Mouse (Mus musculus): ENCODE measurements at regions not wholly inside any gene's neighbourhood (a gene's known extent, or its start where the extent isn't known, plus 50 kb on each side); places are given as distances from the start of the nearest gene placed in this dataset.

- no peaks in the 10 kb centered on the region for H3K9me3 ChIP-seq (ENCODE audit: control insufficient read depth, low read length)
- no peaks in the 10 kb centered on the region for H3K27me3 ChIP-seq (ENCODE audit: control insufficient read depth, insufficient read depth, low read length)
- WGBS, result 87% methylated on average over 5 of the region's 5 CpGs
- H3K4me2 ChIP-seq (replicated peaks; ENCODE audit: low read depth, low read length), result no peak overlapping the region
- no peak overlapping the region for H3K27ac ChIP-seq (ENCODE audit: low read depth, low read length)
- no peak overlapping the region for H3K9ac ChIP-seq (ENCODE audit: low read depth, low read length)
- no peaks in the 10 kb centered on the region for H3K4me1 ChIP-seq (replicated peaks; ENCODE audit: control insufficient read depth, insufficient read depth, low read length)
- ATAC-seq (ENCODE audit: low FRiP score) (no peak), DNase-seq (ENCODE audit: low spot score) (no peak)
- no peak overlapping the region for H3K4me3 ChIP-seq (ENCODE audit: low read depth, low read length)
- H3K36me3 ChIP-seq (ENCODE audit: control insufficient read depth, insufficient read depth, low read length), result no peaks in the 10 kb centered on the region
These were observed 200.0 kb downstream of the Diras2 start for GRCm38 (mm10) chr13:52331068-52331467.

- ATAC-seq (ENCODE audit: low FRiP score), result no peak
- 92% methylated on average over 3 of the region's 3 CpGs for WGBS
- no peak overlapping the region for H3K4me2 ChIP-seq (replicated peaks; ENCODE audit: low read depth, low read length)
- H3K4me3 ChIP-seq (ENCODE audit: low read depth, low read length), result no peak overlapping the region
- DNase-seq (ENCODE audit: low spot score), result no peak
- peaks cover 5% of the 10 kb centered on the region; the same call in 1 of the 2 replicates for H3K4me1 ChIP-seq (replicated peaks; ENCODE audit: control insufficient read depth, insufficient read depth, low read length)
- H3K36me3 ChIP-seq (ENCODE audit: control insufficient read depth, insufficient read depth, low read length), result no peaks in the 10 kb centered on the region
- no peaks in the 10 kb centered on the region for H3K27me3 ChIP-seq (ENCODE audit: control insufficient read depth, insufficient read depth, low read length)
- H3K9me3 ChIP-seq (ENCODE audit: control insufficient read depth, low read length), result no peaks in the 10 kb centered on the region
- no peak overlapping the region for H3K27ac ChIP-seq (ENCODE audit: low read depth, low read length)
- no peak overlapping the region for H3K9ac ChIP-seq (ENCODE audit: low read depth, low read length)
These were observed 196.1 kb downstream of the Diras2 start for GRCm38 (mm10) chr13:52334962-52335361.

GRCm38 (mm10) chr13:52337936-52338335 is 193.1 kb downstream of the Diras2 start:
- ATAC-seq (ENCODE audit: low FRiP score) (no peak), DNase-seq (ENCODE audit: low spot score) (no peak)
- no peaks in the 10 kb centered on the region for H3K27me3 ChIP-seq (ENCODE audit: control insufficient read depth, insufficient read depth, low read length)
- H3K36me3 ChIP-seq (ENCODE audit: control insufficient read depth, insufficient read depth, low read length), result no peaks in the 10 kb centered on the region
- no peak overlapping the region for H3K9ac ChIP-seq (ENCODE audit: low read depth, low read length)
- 74% methylated on average over 7 of the region's 7 CpGs for WGBS
- H3K4me1 ChIP-seq (replicated peaks; ENCODE audit: control insufficient read depth, insufficient read depth, low read length), result peaks cover 5% of the 10 kb centered on the region; the same call in 1 of the 2 replicates
- no peak overlapping the region for H3K4me2 ChIP-seq (replicated peaks; ENCODE audit: low read depth, low read length)
- H3K4me3 ChIP-seq (ENCODE audit: low read depth, low read length), result no peak overlapping the region
- no peak overlapping the region for H3K27ac ChIP-seq (ENCODE audit: low read depth, low read length)
- H3K9me3 ChIP-seq (ENCODE audit: control insufficient read depth, low read length), result no peaks in the 10 kb centered on the region

GRCm38 (mm10) chr13:52339156-52339555 is 191.9 kb downstream of the Diras2 start:
- H3K9me3 ChIP-seq (ENCODE audit: control insufficient read depth, low read length), result no peaks in the 10 kb centered on the region
- H3K4me2 ChIP-seq (replicated peaks; ENCODE audit: low read depth, low read length), result no peak overlapping the region
- H3K4me3 ChIP-seq (ENCODE audit: low read depth, low read length), result no peak overlapping the region
- no peaks in the 10 kb centered on the region for H3K27me3 ChIP-seq (ENCODE audit: control insufficient read depth, insufficient read depth, low read length)
- H3K36me3 ChIP-seq (ENCODE audit: control insufficient read depth, insufficient read depth, low read length), result no peaks in the 10 kb centered on the region
- WGBS, result 28% methylated on average over 10 of the region's 10 CpGs
- peak; percentile 54 for DNase-seq (ENCODE audit: low spot score)
- no peak overlapping the region for H3K27ac ChIP-seq (ENCODE audit: low read depth, low read length)
- H3K9ac ChIP-seq (ENCODE audit: low read depth, low read length), result no peak overlapping the region
- no peak for ATAC-seq (ENCODE audit: low FRiP score)
- H3K4me1 ChIP-seq (replicated peaks; ENCODE audit: control insufficient read depth, insufficient read depth, low read length), result peaks cover 5% of the 10 kb centered on the region; the same call in 1 of the 2 replicates

GRCm38 (mm10) chr13:52341981-52342380 is 189.1 kb downstream of the Diras2 start:
- H3K4me1 ChIP-seq (replicated peaks; ENCODE audit: control insufficient read depth, insufficient read depth, low read length), result peaks cover 5% of the 10 kb centered on the region; the same call in 1 of the 2 replicates
- no peaks in the 10 kb centered on the region for H3K36me3 ChIP-seq (ENCODE audit: control insufficient read depth, insufficient read depth, low read length)
- H3K9ac ChIP-seq (ENCODE audit: low read depth, low read length), result no peak overlapping the region
- no peak overlapping the region for H3K4me2 ChIP-seq (replicated peaks; ENCODE audit: low read depth, low read length)
- H3K27me3 ChIP-seq (ENCODE audit: control insufficient read depth, insufficient read depth, low read length), result no peaks in the 10 kb centered on the region
- DNase-seq (ENCODE audit: low spot score) (no peak), ATAC-seq (ENCODE audit: low FRiP score) (no peak)
- H3K27ac ChIP-seq (ENCODE audit: low read depth, low read length), result no peak overlapping the region
- H3K9me3 ChIP-seq (ENCODE audit: control insufficient read depth, low read length), result no peaks in the 10 kb centered on the region
- H3K4me3 ChIP-seq (ENCODE audit: low read depth, low read length), result no peak overlapping the region
- 88% methylated on average over 8 of the region's 8 CpGs for WGBS

GRCm38 (mm10) chr13:52344383-52344782 is 186.7 kb downstream of the Diras2 start:
- Histone ChIP-seq H3K27me3 (ENCODE audit: control insufficient read depth, insufficient read depth, low read length) (no peaks in the 10 kb centered on the region), H3K27ac (ENCODE audit: low read depth, low read length) (no peak overlapping the region), H3K36me3 (ENCODE audit: control insufficient read depth, insufficient read depth, low read length) (no peaks in the 10 kb centered on the region), H3K4me3 (ENCODE audit: low read depth, low read length) (no peak overlapping the region), H3K9me3 (ENCODE audit: control insufficient read depth, low read length) (no peaks in the 10 kb centered on the region), H3K4me1 (replicated peaks; ENCODE audit: control insufficient read depth, insufficient read depth, low read length) (no peaks in the 10 kb centered on the region), H3K4me2 (replicated peaks; ENCODE audit: low read depth, low read length) (no peak overlapping the region), H3K9ac (ENCODE audit: low read depth, low read length) (no peak overlapping the region)
- DNase-seq (ENCODE audit: low spot score), result no peak
- no peak for ATAC-seq (ENCODE audit: low FRiP score)
- WGBS, result 80% methylated on average over 2 of the region's 2 CpGs

GRCm38 (mm10) chr13:52344853-52345252 is 186.2 kb downstream of the Diras2 start:
- H3K36me3 ChIP-seq (ENCODE audit: control insufficient read depth, insufficient read depth, low read length), result no peaks in the 10 kb centered on the region
- H3K4me3 ChIP-seq (ENCODE audit: low read depth, low read length), result no peak overlapping the region
- H3K27ac ChIP-seq (ENCODE audit: low read depth, low read length), result no peak overlapping the region
- WGBS, result 91% methylated on average over 3 of the region's 3 CpGs
- no peaks in the 10 kb centered on the region for H3K4me1 ChIP-seq (replicated peaks; ENCODE audit: control insufficient read depth, insufficient read depth, low read length)
- no peak overlapping the region for H3K4me2 ChIP-seq (replicated peaks; ENCODE audit: low read depth, low read length)
- no peaks in the 10 kb centered on the region for H3K27me3 ChIP-seq (ENCODE audit: control insufficient read depth, insufficient read depth, low read length)
- H3K9ac ChIP-seq (ENCODE audit: low read depth, low read length), result no peak overlapping the region
- H3K9me3 ChIP-seq (ENCODE audit: control insufficient read depth, low read length), result no peaks in the 10 kb centered on the region
- DNase-seq (ENCODE audit: low spot score) (no peak), ATAC-seq (ENCODE audit: low FRiP score) (no peak)

- Histone ChIP-seq H3K9me3 (ENCODE audit: control insufficient read depth, low read length) (no peaks in the 10 kb centered on the region), H3K4me2 (replicated peaks; ENCODE audit: low read depth, low read length) (no peak overlapping the region), H3K4me3 (ENCODE audit: low read depth, low read length) (no peak overlapping the region), H3K27ac (ENCODE audit: low read depth, low read length) (no peak overlapping the region), H3K4me1 (replicated peaks; ENCODE audit: control insufficient read depth, insufficient read depth, low read length) (no peaks in the 10 kb centered on the region), H3K27me3 (ENCODE audit: control insufficient read depth, insufficient read depth, low read length) (no peaks in the 10 kb centered on the region), H3K36me3 (ENCODE audit: control insufficient read depth, insufficient read depth, low read length) (no peaks in the 10 kb centered on the region), H3K9ac (ENCODE audit: low read depth, low read length) (no peak overlapping the region)
- DNase-seq (ENCODE audit: low spot score), result no peak
- 70% methylated on average over 13 of the region's 13 CpGs for WGBS
- no peak for ATAC-seq (ENCODE audit: low FRiP score)
These were observed 185.6 kb downstream of the Diras2 start for GRCm38 (mm10) chr13:52345375-52346026.

- Histone ChIP-seq H3K27me3 (ENCODE audit: control insufficient read depth, insufficient read depth, low read length) (no peaks in the 10 kb centered on the region), H3K4me1 (replicated peaks; ENCODE audit: control insufficient read depth, insufficient read depth, low read length) (no peaks in the 10 kb centered on the region), H3K4me3 (ENCODE audit: low read depth, low read length) (no peak overlapping the region), H3K36me3 (ENCODE audit: control insufficient read depth, insufficient read depth, low read length) (no peaks in the 10 kb centered on the region), H3K4me2 (replicated peaks; ENCODE audit: low read depth, low read length) (no peak overlapping the region), H3K9me3 (ENCODE audit: control insufficient read depth, low read length) (no peaks in the 10 kb centered on the region), H3K9ac (ENCODE audit: low read depth, low read length) (no peak overlapping the region), H3K27ac (ENCODE audit: low read depth, low read length) (no peak overlapping the region)
- WGBS, result 87% methylated on average over 5 of the region's 5 CpGs
- DNase-seq (ENCODE audit: low spot score), result no peak
- ATAC-seq (ENCODE audit: low FRiP score), result no peak
These were observed 185.1 kb downstream of the Diras2 start for GRCm38 (mm10) chr13:52346027-52346375.

All from hindbrain, embryonic 11.5 days (tissue).